Mouse (Mus musculus) hindbrain, embryonic 14.5 days (tissue): ENCODE results near the gene Hsp90ab1. TPM values are rescaled to one million over a fixed set of nuclear protein-coding genes. Genes with fewer than 3 reads are reported as not detected.

ENCODE experiments used
- ATAC-seq: fragments of 200-750 bp; cut with Nextera tagmentation; 2 replicates; pipeline ENCODE4 v1.8.0; 2017; ENCODE audit warnings: moderate number of reproducible peaks, mild to moderate bottlenecking, moderate TSS enrichment, moderate library complexity; ENCODE audit not compliant: low FRiP score
- DNase-seq: peaks from one replicate; pipeline ENCODE4 v3.0.0-alpha.2; 2015; ENCODE audit warnings: low spot score
- H3K27ac ChIP-seq: fragments of 300-500 bp; sonication (generic); 2 replicates; pipeline ENCODE4 v1.5.1; 2014; ENCODE audit warnings: mild to moderate bottlenecking, moderate library complexity
- H3K27me3 ChIP-seq: fragments of 300-500 bp; sonication (generic); 2 replicates; pipeline ENCODE4 v1.6.1; 2014; ENCODE audit warnings: mild to moderate bottlenecking, low read length, mixed read lengths; ENCODE audit not compliant: control insufficient read depth, insufficient read depth
- H3K36me3 ChIP-seq: fragments of 300-500 bp; sonication (generic); replicated peaks from 2 replicates; pipeline ENCODE4 v1.6.1; 2014; ENCODE audit not compliant: control insufficient read depth, insufficient read depth
- H3K4me1 ChIP-seq: fragments of 300-500 bp; sonication (generic); replicated peaks from 2 replicates; pipeline ENCODE4 v1.6.1; 2014; ENCODE audit warnings: antibody characterized with exemption, low read length, mixed read lengths; ENCODE audit not compliant: control insufficient read depth, insufficient read depth
- H3K4me2 ChIP-seq: fragments of 300-500 bp; sonication (generic); replicated peaks from 2 replicates; pipeline ENCODE4 v1.6.1; 2014; ENCODE audit warnings: mild to moderate bottlenecking, moderate library complexity
- H3K4me3 ChIP-seq: fragments of 300-500 bp; sonication (generic); replicated peaks from 2 replicates; pipeline ENCODE4 v1.5.1; 2014; ENCODE audit warnings: mild to moderate bottlenecking, low read length
- H3K9ac ChIP-seq: fragments of 300-500 bp; sonication (generic); 2 replicates; pipeline ENCODE4 v1.6.1; 2014
- H3K9me3 ChIP-seq: fragments of 300-500 bp; sonication (generic); 2 replicates; pipeline ENCODE4 v1.6.1; 2016; ENCODE audit warnings: low read length; ENCODE audit not compliant: control insufficient read depth
- WGBS: fragments of 180-500 bp; shearing (Covaris S2); extraction: QIAGEN DNeasy Blood & Tissue Kit; methylation state at CpG from one replicate; pipeline ENCODE4 v1.1.7; 2014; 5-methylcytosine and 5-hydroxymethylcytosine counted together
- polyA plus RNA-seq: library from polyadenylated mRNA; unstranded; fragments of >200 nt; fragmentation: Nextera tagmentation; extraction: Ambion mirVana; gene quantifications from 2 replicates; pipeline ENCODE4 v1.2.1, GENCODE M21; 2014

The Hsp90ab1 gene
- 1,324 and 1,355 TPM in 2 replicates for polyA plus RNA-seq

GRCm38 (mm10) chr17:45573087-45573779, at the start of gene Hsp90ab1:
Gene Hsp90ab1 (minus strand): TSS chr17:45573271.
- Histone ChIP-seq H3K9me3 (no peaks in the 10 kb centered on the region), H3K27me3 (no peaks in the 10 kb centered on the region), H3K36me3 (peaks cover 38% of the 10 kb centered on the region), H3K4me3 (peak within 1 kb of the TSS; percentile 89), H3K4me1 (peaks cover 23% of the 10 kb centered on the region), H3K4me2 (peak within 1 kb of the TSS; percentile 80), H3K27ac (peak within 1 kb of the TSS; percentile 98), H3K9ac (peak within 1 kb of the TSS; percentile 99)
- ATAC-seq, result peak; percentile 82
- peak; percentile 99 for DNase-seq
- WGBS, result under 1% methylated on average over 41 of the region's 41 CpGs

- ATAC-seq (no peak), DNase-seq (no peak)
- Histone ChIP-seq H3K4me2 (peak overlapping the region; percentile 17; the same call in 1 of the 2 replicates), H3K4me3 (no peak overlapping the region), H3K4me1 (no peaks in the 10 kb centered on the region; the same call in 1 of the 2 replicates), H3K27ac (no peak overlapping the region), H3K36me3 (no peaks in the 10 kb centered on the region), H3K9me3 (no peaks in the 10 kb centered on the region), H3K27me3 (no peaks in the 10 kb centered on the region), H3K9ac (0 out of 2 replicates have a peak overlapping the region, but pooled peaks have one; percentile 24)
- 31% methylated on average over 20 of the region's 20 CpGs for WGBS
Measured at GRCm38 (mm10) chr17:45619386-45620256, 46.5 kb upstream of the Hsp90ab1 start.

- no peak overlapping the region for H3K4me3 ChIP-seq
- ATAC-seq, result no peak
- H3K4me1 ChIP-seq, result no peaks in the 10 kb centered on the region; the same call in 1 of the 2 replicates
- H3K36me3 ChIP-seq, result no peaks in the 10 kb centered on the region
- H3K9me3 ChIP-seq, result no peaks in the 10 kb centered on the region
- H3K9ac ChIP-seq, result no peak overlapping the region
- 17% methylated on average over 8 of the region's 8 CpGs for WGBS
- DNase-seq, result no peak
- peak overlapping the region; percentile 17; the same call in 1 of the 2 replicates for H3K4me2 ChIP-seq
- H3K27ac ChIP-seq, result no peak overlapping the region
- no peaks in the 10 kb centered on the region for H3K27me3 ChIP-seq
Measured at GRCm38 (mm10) chr17:45618941-45619385, 45.9 kb upstream of the Hsp90ab1 start.

GRCm38 (mm10) chr17:45617655-45618054, 44.6 kb upstream of the Hsp90ab1 start:
- no peak overlapping the region for H3K9ac ChIP-seq
- no peak overlapping the region for H3K27ac ChIP-seq
- H3K36me3 ChIP-seq, result no peaks in the 10 kb centered on the region
- H3K9me3 ChIP-seq, result no peaks in the 10 kb centered on the region
- no peak overlapping the region for H3K4me3 ChIP-seq
- 91% methylated on average over 6 of the region's 6 CpGs for WGBS
- ATAC-seq (no peak), DNase-seq (no peak)
- no peaks in the 10 kb centered on the region for H3K27me3 ChIP-seq
- no peak overlapping the region for H3K4me2 ChIP-seq
- no peaks in the 10 kb centered on the region; the same call in 1 of the 2 replicates for H3K4me1 ChIP-seq

GRCm38 (mm10) chr17:45616679-45617078, 43.6 kb upstream of the Hsp90ab1 start:
- WGBS, result 92% methylated on average over 3 of the region's 3 CpGs
- H3K4me1 ChIP-seq, result no peaks in the 10 kb centered on the region; the same call in 1 of the 2 replicates
- H3K4me2 ChIP-seq, result no peak overlapping the region
- ATAC-seq (no peak), DNase-seq (no peak)
- H3K27ac ChIP-seq, result no peak overlapping the region
- no peak overlapping the region for H3K9ac ChIP-seq
- no peaks in the 10 kb centered on the region for H3K36me3 ChIP-seq
- H3K27me3 ChIP-seq, result no peaks in the 10 kb centered on the region
- H3K9me3 ChIP-seq, result no peaks in the 10 kb centered on the region
- no peak overlapping the region for H3K4me3 ChIP-seq

- Histone ChIP-seq H3K4me2 (no peak overlapping the region), H3K36me3 (no peaks in the 10 kb centered on the region), H3K9ac (no peak overlapping the region), H3K27ac (no peak overlapping the region), H3K4me1 (no peaks in the 10 kb centered on the region; the same call in 1 of the 2 replicates), H3K27me3 (no peaks in the 10 kb centered on the region), H3K9me3 (no peaks in the 10 kb centered on the region), H3K4me3 (no peak overlapping the region)
- ATAC-seq (no peak), DNase-seq (no peak)
- 68% methylated on average over 4 of the region's 4 CpGs for WGBS
Measured at GRCm38 (mm10) chr17:45616046-45616650, 43.1 kb upstream of the Hsp90ab1 start.

- Histone ChIP-seq H3K27ac (no peak overlapping the region), H3K36me3 (no peaks in the 10 kb centered on the region), H3K9me3 (no peaks in the 10 kb centered on the region), H3K4me2 (no peak overlapping the region), H3K9ac (no peak overlapping the region), H3K27me3 (no peaks in the 10 kb centered on the region), H3K4me1 (no peaks in the 10 kb centered on the region), H3K4me3 (no peak overlapping the region)
- ATAC-seq (no peak), DNase-seq (no peak)
- WGBS, result 89% methylated on average over 7 of the region's 7 CpGs
Measured at GRCm38 (mm10) chr17:45612921-45613320, 39.9 kb upstream of the Hsp90ab1 start.

GRCm38 (mm10) chr17:45612008-45612407, 38.9 kb upstream of the Hsp90ab1 start:
- Histone ChIP-seq H3K4me3 (no peak overlapping the region), H3K27me3 (no peaks in the 10 kb centered on the region), H3K4me1 (no peaks in the 10 kb centered on the region), H3K9me3 (no peaks in the 10 kb centered on the region), H3K36me3 (no peaks in the 10 kb centered on the region), H3K9ac (no peak overlapping the region), H3K27ac (no peak overlapping the region), H3K4me2 (no peak overlapping the region)
- ATAC-seq (no peak), DNase-seq (no peak)
- WGBS, result 83% methylated on average over 8 of the region's 8 CpGs
